Mouse (Mus musculus): ENCODE data around the gene Klhdc1. TPM values are rescaled to one million over a fixed set of nuclear protein-coding genes. Genes with fewer than 3 reads are reported as not detected.

Klhdc1 gene
- total RNA-seq (2021) = 10 to 100 TPM; 10.1 to 13.5 TPM
- long read RNA-seq, experiment 1, transcript Klhdc1-201 (13 exons, 2,620 nt) = major isoform, 15 of 21 reads
- long read RNA-seq, experiment 1, partial matches to known transcripts = 0 of 21 reads
- long read RNA-seq, experiment 1, other reads (novel, unspliced or antisense) = 5 of 21 reads
- long read RNA-seq, experiment 2, transcript Klhdc1-201 (13 exons, 2,620 nt) = major isoform, 15 of 22 reads
- long read RNA-seq, experiment 2, partial matches to known transcripts = 1 of 22 reads
- long read RNA-seq, experiment 2, other reads (novel, unspliced or antisense) = 3 of 22 reads

- no peak for DNase-seq
Observed at GRCm38 (mm10) chr12:69240876-69241275, at the start of gene Klhdc1. TSS of gene Klhdc1 (plus strand) at chr12:69241176.

- DNase-seq = no peak
Observed at GRCm38 (mm10) chr12:69191396-69191795, 49.6 kb upstream of the Klhdc1 start.

GRCm38 (mm10) chr12:69192637-69193036 lies 48.3 kb upstream of the Klhdc1 start:
- DNase-seq = no peak

- DNase-seq = peak; percentile 67
Observed at GRCm38 (mm10) chr12:69196444-69197377, 44.3 kb upstream of the Klhdc1 start, which contains the start of gene Gm49383. TSS of gene Gm49383 (minus strand) at chr12:69197104.

- peak; percentile 72 for DNase-seq
Observed at GRCm38 (mm10) chr12:69197378-69198163, 43.4 kb upstream of the Klhdc1 start.

GRCm38 (mm10) chr12:69198164-69198535 lies 42.8 kb upstream of the Klhdc1 start, which contains the start of gene Dnaaf2:
TSS of gene Dnaaf2 (minus strand) at chr12:69198429.
- DNase-seq = peak; percentile 61

GRCm38 (mm10) chr12:69198985-69199384 lies 42.0 kb upstream of the Klhdc1 start:
- no peak for DNase-seq

GRCm38 (mm10) chr12:69204052-69204833 lies 36.7 kb upstream of the Klhdc1 start, which contains the start of gene Gm49384:
TSS of gene Gm49384 (minus strand) at chr12:69204267.
- DNase-seq = no peak

GRCm38 (mm10) chr12:69207396-69207795 lies 33.6 kb upstream of the Klhdc1 start:
- DNase-seq = no peak

GRCm38 (mm10) chr12:69207926-69208325 lies 33.0 kb upstream of the Klhdc1 start:
- no peak for DNase-seq

GRCm38 (mm10) chr12:69208520-69208919 lies 32.5 kb upstream of the Klhdc1 start:
- DNase-seq = no peak

GRCm38 (mm10) chr12:69210056-69210979 lies 30.7 kb upstream of the Klhdc1 start:
- no peak for DNase-seq

- DNase-seq = no peak
Observed at GRCm38 (mm10) chr12:69211057-69211456, 29.9 kb upstream of the Klhdc1 start.

- no peak for DNase-seq
Observed at GRCm38 (mm10) chr12:69213186-69213777, 27.7 kb upstream of the Klhdc1 start.

GRCm38 (mm10) chr12:69214393-69214792 lies 26.6 kb upstream of the Klhdc1 start:
- DNase-seq = no peak

- peak; percentile 50 for DNase-seq
Observed at GRCm38 (mm10) chr12:69215000-69215785, 25.8 kb upstream of the Klhdc1 start.

GRCm38 (mm10) chr12:69216587-69216986 lies 24.4 kb upstream of the Klhdc1 start:
- no peak for DNase-seq

- no peak for DNase-seq
Observed at GRCm38 (mm10) chr12:69220613-69221277, 20.2 kb upstream of the Klhdc1 start.

Measured in gastrocnemius, postnatal 10 days (tissue).